Mouse (Mus musculus) hindbrain, postnatal 0 days (tissue): ENCODE measurements at regions not wholly inside any gene's neighbourhood (a gene's known extent, or its start where the extent isn't known, plus 50 kb on each side); places are given as distances from the start of the nearest gene placed in this dataset.

Experiments used
- ATAC-seq: fragments of 200-750 bp; cut with Nextera tagmentation; 2 replicates; pipeline ENCODE4 v1.8.0; 2017; ENCODE audit warnings: mild to moderate bottlenecking, moderate TSS enrichment, moderate library complexity
- DNase-seq: peaks from one replicate; pipeline ENCODE4 v3.0.0-alpha.2; 2015; ENCODE audit warnings: low spot score
- H3K27ac ChIP-seq: fragments of 300-500 bp; sonication (generic); 2 replicates; pipeline ENCODE4 v1.5.1; 2014; ENCODE audit warnings: mild to moderate bottlenecking
- H3K27me3 ChIP-seq: fragments of 300-500 bp; sonication (generic); 2 replicates; pipeline ENCODE4 v1.6.1; 2014; ENCODE audit warnings: low read length, mixed read lengths; ENCODE audit not compliant: insufficient read depth
- H3K36me3 ChIP-seq: fragments of 300-500 bp; sonication (generic); 2 replicates; pipeline ENCODE4 v1.6.1; 2014; ENCODE audit warnings: low read length, mixed read lengths; ENCODE audit not compliant: insufficient read depth
- H3K4me1 ChIP-seq: fragments of 300-500 bp; sonication (generic); 2 replicates; pipeline ENCODE4 v1.6.1; 2014; ENCODE audit warnings: antibody characterized with exemption, low read length, mixed read lengths; ENCODE audit not compliant: insufficient read depth
- H3K4me2 ChIP-seq: fragments of 300-500 bp; sonication (generic); 2 replicates; pipeline ENCODE4 v1.6.1; 2014; ENCODE audit warnings: low read depth, mild to moderate bottlenecking, low read length, moderate library complexity, mixed read lengths
- H3K4me3 ChIP-seq: fragments of 300-500 bp; sonication (generic); 2 replicates; pipeline ENCODE4 v1.5.1; 2014; ENCODE audit warnings: low read length
- H3K9ac ChIP-seq: fragments of 300-500 bp; sonication (generic); replicated peaks from 2 replicates; pipeline ENCODE4 v1.6.1; 2014; ENCODE audit warnings: mild to moderate bottlenecking, low read length, moderate library complexity, mixed read lengths
- H3K9me3 ChIP-seq: fragments of 300-500 bp; sonication (generic); 2 replicates; pipeline ENCODE4 v1.6.1; 2016; ENCODE audit warnings: low read length, mixed read lengths
- CTCF ChIP-seq: IDR thresholded peaks from 2 replicates; pipeline ENCODE4 v1.5.1; 2016; ENCODE audit warnings: antibody characterized with exemption, control low read depth, low read depth
- WGBS: fragments of 180-500 bp; shearing (Covaris S2); extraction: QIAGEN DNeasy Blood & Tissue Kit; methylation state at CpG from one replicate; pipeline ENCODE4 v1.1.7; 2014; 5-methylcytosine and 5-hydroxymethylcytosine counted together

DNA sequence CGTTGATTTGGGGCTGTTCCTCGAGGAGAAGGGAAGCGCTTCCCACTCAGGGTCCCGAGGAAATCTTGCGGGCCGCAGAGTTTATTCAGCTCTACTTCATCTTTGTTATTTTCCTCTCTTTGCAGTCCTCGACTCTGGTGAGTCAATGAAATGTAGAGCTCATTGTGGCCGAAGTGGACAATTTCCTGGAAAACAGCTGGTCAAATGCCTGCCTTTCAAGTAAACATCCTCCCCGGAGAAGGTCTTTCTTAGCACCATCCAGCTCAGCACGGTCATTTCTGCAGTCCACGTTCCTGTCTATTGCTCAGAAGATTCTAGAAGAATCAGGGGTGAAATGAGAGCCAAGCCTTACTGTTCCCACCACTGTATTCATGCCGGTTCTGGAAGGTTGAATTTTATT lies 133.0 kb downstream of the Bcas1 start:
- no peak for ATAC-seq
- DNase-seq, result no peak
- Histone ChIP-seq H3K4me3 (no peak overlapping the region), H3K4me1 (no peaks in the 10 kb centered on the region), H3K4me2 (no peak overlapping the region), H3K27me3 (no peaks in the 10 kb centered on the region), H3K36me3 (no peaks in the 10 kb centered on the region), H3K9me3 (no peaks in the 10 kb centered on the region), H3K9ac (no peak overlapping the region), H3K27ac (no peak overlapping the region)
- TF ChIP-seq CTCF, result no peak
- WGBS, result 81% methylated on average over 12 of the region's 12 CpGs

DNA sequence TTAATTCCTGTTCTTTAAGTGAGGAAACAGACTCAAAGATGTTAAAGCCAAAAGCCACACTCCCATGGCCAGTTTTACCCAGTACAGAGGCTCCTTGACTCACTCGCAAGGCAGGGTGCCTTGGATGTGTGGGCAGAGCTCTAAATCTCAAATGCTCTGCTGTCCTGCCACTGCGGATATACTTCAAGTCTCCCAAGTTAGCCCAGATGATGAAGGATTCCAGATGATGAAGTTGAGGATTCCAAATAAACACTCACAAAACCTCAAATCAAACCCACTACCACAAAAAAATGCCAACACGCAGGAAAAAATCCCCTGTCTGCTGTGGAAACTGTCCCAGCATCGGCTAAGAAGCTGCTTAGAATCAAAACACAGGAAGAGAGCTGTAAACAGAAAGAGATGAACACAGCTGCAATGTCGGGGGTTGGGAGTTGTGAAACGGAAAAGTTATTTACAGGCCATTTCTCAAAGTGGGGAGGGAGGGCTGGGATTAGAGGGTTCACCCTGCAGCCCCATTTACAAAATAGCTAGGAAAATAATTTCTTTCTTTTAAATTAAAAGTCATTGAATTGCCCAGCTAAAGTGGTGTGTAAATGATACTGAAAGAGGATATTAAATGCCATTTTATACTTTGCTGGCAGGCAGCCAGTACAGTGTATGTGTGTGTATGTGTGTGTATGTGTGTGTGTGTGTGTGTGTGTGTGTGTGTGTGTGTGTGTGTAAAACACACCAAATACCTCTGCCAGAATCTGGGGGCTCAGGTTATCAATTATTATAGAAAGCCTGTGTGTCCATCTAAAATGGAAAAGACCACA lies 135.6 kb downstream of the Bcas1 start:
- Histone ChIP-seq H3K4me2 (no peak overlapping the region), H3K4me3 (no peak overlapping the region), H3K9me3 (no peaks in the 10 kb centered on the region), H3K27ac (no peak overlapping the region), H3K27me3 (no peaks in the 10 kb centered on the region), H3K36me3 (no peaks in the 10 kb centered on the region), H3K9ac (no peak overlapping the region), H3K4me1 (peaks cover 9% of the 10 kb centered on the region; the same call in 1 of the 2 replicates)
- no peak for TF ChIP-seq CTCF
- DNase-seq (no peak), ATAC-seq (no peak)
- WGBS, result 49% methylated on average over 6 of the region's 6 CpGs

DNA sequence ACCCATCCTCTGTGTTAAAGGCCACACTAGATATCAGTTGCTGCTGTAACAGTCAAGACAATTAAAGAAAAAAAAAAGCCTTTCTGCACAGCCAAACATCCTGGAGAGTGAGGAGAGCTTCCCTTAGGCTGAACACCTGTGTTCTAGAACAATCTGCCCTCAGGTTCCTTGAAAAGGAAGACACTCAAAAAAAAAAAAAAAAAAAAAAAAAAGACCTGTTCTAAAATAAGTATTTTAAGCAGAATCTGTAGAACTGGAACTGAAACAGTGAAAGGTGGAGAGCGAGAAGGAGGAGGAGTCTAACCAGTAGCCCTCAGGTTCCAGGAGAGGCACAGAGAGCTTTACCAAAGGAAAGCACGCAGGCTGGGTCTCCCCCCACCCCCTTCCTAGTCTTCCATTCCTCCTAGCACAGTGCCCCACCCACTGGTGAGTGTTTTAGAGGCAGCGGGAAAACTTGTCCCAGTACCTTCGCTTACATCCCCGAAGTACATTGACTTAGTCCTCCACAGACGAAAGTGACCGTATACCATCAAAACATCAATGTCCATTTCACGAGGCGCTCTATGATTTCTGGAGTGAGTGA lies 138.2 kb downstream of the Bcas1 start:
- ATAC-seq (no peak), DNase-seq (no peak)
- H3K4me1 ChIP-seq, result peaks cover 12% of the 10 kb centered on the region; the same call in 1 of the 2 replicates
- 84% methylated on average over 9 of the region's 9 CpGs for WGBS
- TF ChIP-seq CTCF, result no peak
- H3K4me2 ChIP-seq, result no peak overlapping the region
- no peaks in the 10 kb centered on the region for H3K27me3 ChIP-seq
- no peak overlapping the region for H3K9ac ChIP-seq
- H3K27ac ChIP-seq, result 0 out of 2 replicates have a peak overlapping the region, but pooled peaks have one; percentile 75
- no peak overlapping the region for H3K4me3 ChIP-seq
- H3K36me3 ChIP-seq, result no peaks in the 10 kb centered on the region
- H3K9me3 ChIP-seq, result no peaks in the 10 kb centered on the region

DNA sequence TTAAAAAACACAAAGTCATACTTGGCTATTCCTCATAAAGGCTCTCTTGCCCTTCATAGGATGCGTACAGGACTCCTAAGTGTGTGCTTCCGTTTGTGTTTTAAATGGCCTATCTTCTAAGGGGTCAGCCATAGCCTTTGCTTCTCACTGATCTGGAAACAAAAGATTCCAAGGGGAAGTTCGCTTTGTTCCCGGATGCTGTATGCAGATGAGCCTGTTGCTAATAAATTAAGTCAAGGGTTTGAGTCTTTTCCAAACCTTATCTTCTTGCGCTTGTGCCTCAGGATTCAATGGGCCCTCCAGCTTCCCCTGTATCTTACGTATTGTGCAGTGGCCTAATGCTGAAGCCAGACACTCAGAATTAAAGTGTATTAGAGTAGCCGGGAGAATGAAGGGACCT lies 138.9 kb downstream of the Bcas1 start:
- Histone ChIP-seq H3K9ac (peak overlapping the region; percentile 14; the same call in 1 of the 2 replicates), H3K9me3 (no peaks in the 10 kb centered on the region), H3K27ac (peak overlapping the region; percentile 75), H3K36me3 (no peaks in the 10 kb centered on the region), H3K4me3 (no peak overlapping the region), H3K4me2 (peak overlapping the region; percentile 65; the same call in 1 of the 2 replicates), H3K27me3 (no peaks in the 10 kb centered on the region), H3K4me1 (peaks cover 12% of the 10 kb centered on the region; the same call in 1 of the 2 replicates)
- no peak for TF ChIP-seq CTCF
- ATAC-seq (no peak), DNase-seq (no peak)
- 59% methylated on average over 7 of the region's 7 CpGs for WGBS

DNA sequence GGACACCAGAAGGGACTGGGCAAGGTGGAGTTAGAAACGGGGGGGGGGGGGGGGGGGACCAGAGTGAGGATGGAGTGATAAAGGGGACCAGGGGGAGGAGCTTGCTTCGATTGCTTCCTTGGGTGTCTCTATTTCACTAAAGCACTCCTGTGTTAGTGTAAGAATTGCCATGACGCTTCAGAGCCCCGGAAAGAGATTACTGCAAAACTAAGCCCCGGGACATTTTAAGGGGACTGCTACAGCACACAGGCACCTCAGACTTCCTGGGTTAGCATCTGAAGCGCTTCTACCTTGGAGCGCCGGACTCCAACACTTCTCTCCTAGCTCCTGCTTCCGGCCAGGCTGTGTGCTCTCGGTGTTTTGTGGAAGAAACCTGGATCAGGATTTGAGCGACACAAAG lies 139.4 kb downstream of the Bcas1 start:
- Histone ChIP-seq H3K9me3 (no peaks in the 10 kb centered on the region), H3K9ac (peak overlapping the region; percentile 14; the same call in 1 of the 2 replicates), H3K4me3 (no peak overlapping the region; the same call in 1 of the 2 replicates), H3K4me2 (peak overlapping the region; percentile 65), H3K27me3 (no peaks in the 10 kb centered on the region), H3K4me1 (peaks cover 12% of the 10 kb centered on the region; the same call in 1 of the 2 replicates), H3K27ac (peak overlapping the region; percentile 75), H3K36me3 (no peaks in the 10 kb centered on the region)
- DNase-seq, result peak; percentile 19
- WGBS, result 13% methylated on average over 11 of the region's 11 CpGs
- TF ChIP-seq CTCF, result no peak
- ATAC-seq, result no peak

DNA sequence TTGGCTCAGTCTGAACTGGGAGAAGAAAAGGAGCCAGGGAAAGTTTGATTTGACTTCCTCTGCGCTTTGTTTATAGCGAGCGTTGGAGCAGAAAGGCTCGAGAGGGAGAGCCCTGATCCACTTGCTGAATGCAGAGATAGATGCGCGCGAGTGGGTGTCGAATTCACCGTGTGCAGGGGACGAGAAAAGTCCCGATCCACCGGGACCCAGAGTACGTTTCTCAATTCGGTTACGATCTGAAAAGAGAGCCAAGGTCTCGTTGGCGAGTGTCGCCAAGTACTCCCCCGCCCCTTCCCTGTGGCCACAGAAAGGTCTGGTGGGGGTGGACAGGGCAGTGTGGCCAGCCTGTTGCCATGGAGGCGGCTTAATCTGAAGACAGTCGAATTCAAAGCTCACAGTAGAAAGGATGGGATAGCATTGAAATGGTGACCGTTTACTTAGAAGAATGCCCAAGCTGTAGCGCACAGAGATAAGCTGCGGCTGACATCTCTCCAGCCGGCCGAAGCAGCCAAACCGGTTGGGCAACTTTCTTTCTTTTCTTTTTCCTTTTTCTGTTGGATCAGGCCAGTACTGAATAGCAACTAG lies 139.5 kb upstream of the Zfp217 start:
- H3K9ac ChIP-seq, result 0 out of 2 replicates have a peak overlapping the region, but pooled peaks have one; percentile 1
- 1% methylated on average over 27 of the region's 27 CpGs for WGBS

More for the DNA sequence above, 139.5 kb upstream of the Zfp217 start:
- H3K4me2 ChIP-seq, result peak overlapping the region; percentile 65
- TF ChIP-seq CTCF, result no peak
- no peaks in the 10 kb centered on the region for H3K36me3 ChIP-seq
- no peaks in the 10 kb centered on the region for H3K9me3 ChIP-seq
- peak; percentile 95 for ATAC-seq
- H3K4me1 ChIP-seq, result peaks cover 12% of the 10 kb centered on the region; the same call in 1 of the 2 replicates
- peak overlapping the region; percentile 29 for H3K4me3 ChIP-seq
- peak; percentile 81 for DNase-seq
- H3K27me3 ChIP-seq, result no peaks in the 10 kb centered on the region
- H3K27ac ChIP-seq, result peak overlapping the region; percentile 76
